Mouse (Mus musculus) layer of hippocampus, adult 9-10 months (tissue): ENCODE data around the gene Dnah7b.
"Not testable (repeated sequence)": the region's sequence is repeated elsewhere in the genome, so short reads cannot be mapped to it uniquely, and the experiment has no call there.

Experiments used
- DNase-seq: peaks from one replicate; pipeline ENCODE4 v3.0.0; 2022; ENCODE audit warnings: low spot score

Gene Dnah7b

DNA sequence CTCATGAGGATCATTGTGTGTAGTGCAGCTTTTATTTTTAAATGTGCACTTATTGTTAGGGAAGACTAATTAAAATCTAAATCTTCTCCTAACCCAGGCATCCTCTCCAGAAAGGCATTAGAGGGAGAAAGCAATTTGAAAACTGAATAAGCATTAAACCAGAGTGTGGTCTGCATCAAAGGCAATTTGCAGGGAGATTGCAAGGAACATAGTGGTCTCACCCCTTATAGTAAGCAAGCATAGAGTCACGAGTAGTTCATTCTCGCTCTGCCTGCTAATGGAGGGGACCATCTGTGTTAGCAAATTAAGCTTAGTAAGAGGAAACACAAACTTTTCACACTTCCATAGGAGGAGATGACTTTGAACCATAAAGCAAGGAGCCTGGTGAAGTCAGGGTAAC is 228.3 kb downstream of the Dnah7b start:
- DNase-seq = not testable (repeated sequence)

- not testable (repeated sequence) for DNase-seq
Observed at GRCm38 (mm10) chr1:46325942-46326341, 259.8 kb downstream of the Dnah7b start.

DNA sequence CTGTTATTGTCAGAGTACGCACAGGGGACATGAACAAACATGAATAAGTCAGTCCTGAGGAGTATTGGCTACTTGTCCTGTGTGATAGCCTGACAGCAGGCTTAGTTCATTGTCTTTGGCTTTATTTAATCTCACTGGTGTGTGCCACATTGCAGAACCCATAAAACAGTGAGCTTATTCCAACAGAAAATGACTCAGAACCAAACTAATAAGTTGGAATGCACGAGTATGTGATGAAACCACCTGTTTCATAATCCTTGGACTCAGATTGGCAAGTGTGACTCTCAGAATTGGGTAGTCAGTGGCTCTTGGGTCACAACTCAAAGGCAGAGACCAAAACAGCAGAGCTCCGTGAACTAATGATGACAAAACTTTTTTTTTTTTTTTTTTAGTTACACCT is 279.2 kb downstream of the Dnah7b start:
- DNase-seq = not testable (repeated sequence)

GRCm38 (mm10) chr1:46380641-46381040 is 314.5 kb downstream of the Dnah7b start:
- not testable (repeated sequence) for DNase-seq

- DNase-seq = not testable (repeated sequence)
Observed at GRCm38 (mm10) chr1:46394681-46395297, 328.7 kb downstream of the Dnah7b start.

GRCm38 (mm10) chr1:46408324-46409115 is 342.4 kb downstream of the Dnah7b start:
- DNase-seq = no peak

GRCm38 (mm10) chr1:46414798-46415197 is 348.7 kb downstream of the Dnah7b start:
- not testable (repeated sequence) for DNase-seq

DNA sequence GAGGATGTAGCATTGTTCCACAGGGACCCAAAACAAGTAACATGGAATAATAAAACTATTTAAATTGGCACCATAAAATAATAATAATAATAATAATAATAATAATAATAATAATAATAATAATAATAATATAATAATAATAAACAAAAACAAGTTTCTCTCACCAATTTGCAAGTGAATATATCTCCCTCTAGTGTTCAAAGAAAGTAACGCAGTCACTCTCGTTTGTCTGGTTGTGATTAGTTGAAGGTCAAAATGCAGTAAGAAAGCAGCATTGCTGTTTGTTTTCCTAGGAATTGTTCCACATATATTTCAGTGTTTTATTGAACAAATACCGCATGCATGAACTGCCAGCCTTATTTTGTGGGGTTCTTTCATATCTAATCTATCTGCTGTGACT is 350.8 kb downstream of the Dnah7b start:
- not testable (repeated sequence) for DNase-seq

DNA sequence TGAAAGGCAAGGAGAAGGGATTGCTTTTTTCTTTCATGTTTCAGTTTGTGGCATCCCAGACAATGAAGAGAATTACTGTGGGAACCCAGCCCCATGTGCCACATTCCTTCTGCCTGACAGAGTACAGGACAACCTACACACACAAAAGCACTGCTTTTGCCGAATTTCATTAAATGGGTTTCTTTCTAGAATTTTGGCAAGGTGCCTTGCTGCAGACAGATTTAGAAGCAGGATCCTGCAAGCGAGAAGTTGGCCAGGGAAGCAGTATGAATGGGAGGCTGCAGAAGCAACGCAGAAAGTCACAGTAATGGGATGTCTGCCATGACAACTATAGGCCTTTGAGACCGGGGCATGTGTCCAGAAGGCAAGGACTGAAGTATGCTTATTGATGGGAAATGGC is 352.9 kb downstream of the Dnah7b start:
- DNase-seq = not testable (repeated sequence)
